Mouse (Mus musculus) embryonic fibroblast, embryonic 13.5 days (primary cell): ENCODE data around the gene Galnt15. TPM values are rescaled to one million over a fixed set of nuclear protein-coding genes. Genes with fewer than 3 reads are reported as not detected.

Experiments
- H3K27ac ChIP-seq: 2 replicates; pipeline ENCODE4 v1.5.1; 2012; ENCODE audit warnings: low read length, control low read depth, inconsistent platforms; ENCODE audit not compliant: insufficient read depth
- H3K4me1 ChIP-seq: 2 replicates; pipeline ENCODE4 v1.6.1; 2011; ENCODE audit warnings: low read length; ENCODE audit not compliant: control insufficient read depth, insufficient read depth
- H3K4me3 ChIP-seq: 2 replicates; pipeline ENCODE4 v1.5.1; 2011; ENCODE audit warnings: mild to moderate bottlenecking, control low read depth, low read length; ENCODE audit not compliant: insufficient read depth
- CTCF ChIP-seq: IDR thresholded peaks from 2 replicates; pipeline ENCODE4 v1.5.1; 2011; ENCODE audit warnings: mild to moderate bottlenecking, control low read depth, low read length, moderate library complexity, borderline replicate concordance; ENCODE audit not compliant: insufficient read depth
- POLR2A ChIP-seq: IDR thresholded peaks from 2 replicates; pipeline ENCODE4 v1.6.1; 2011; ENCODE audit warnings: low read depth, mild to moderate bottlenecking, control low read depth, low read length, moderate library complexity
- polyA plus RNA-seq: library from polyadenylated mRNA; stranded (reverse); fragments of >200 nt; gene quantifications from 2 replicates; pipeline ENCODE4 v1.2.4, GENCODE M21; 2011; ENCODE audit warnings: low read depth; ENCODE audit not compliant: missing spikeins, insufficient read length

The Galnt15 gene
- polyA plus RNA-seq, 1 experiment = not detected

GRCm38 (mm10) chr14:32015131-32015770 is 13.5 kb upstream of the Galnt15 start:
- no peak overlapping the region for H3K4me3 ChIP-seq
- peaks cover 31% of the 10 kb centered on the region for H3K4me1 ChIP-seq
- no peak for TF ChIP-seq POLR2A
- no peak for TF ChIP-seq CTCF
- peak overlapping the region; percentile 21 for H3K27ac ChIP-seq

GRCm38 (mm10) chr14:32016466-32016865 is 12.3 kb upstream of the Galnt15 start:
- Histone ChIP-seq H3K4me1 (peaks cover 30% of the 10 kb centered on the region), H3K4me3 (no peak overlapping the region), H3K27ac (no peak overlapping the region)
- TF ChIP-seq POLR2A (no peak), CTCF (no peak)

- Histone ChIP-seq H3K4me3 (no peak overlapping the region), H3K27ac (no peak overlapping the region), H3K4me1 (peaks cover 28% of the 10 kb centered on the region)
- TF ChIP-seq POLR2A = no peak
- no peak for TF ChIP-seq CTCF
These were observed 11.9 kb upstream of the Galnt15 start for GRCm38 (mm10) chr14:32016921-32017320.

DNA sequence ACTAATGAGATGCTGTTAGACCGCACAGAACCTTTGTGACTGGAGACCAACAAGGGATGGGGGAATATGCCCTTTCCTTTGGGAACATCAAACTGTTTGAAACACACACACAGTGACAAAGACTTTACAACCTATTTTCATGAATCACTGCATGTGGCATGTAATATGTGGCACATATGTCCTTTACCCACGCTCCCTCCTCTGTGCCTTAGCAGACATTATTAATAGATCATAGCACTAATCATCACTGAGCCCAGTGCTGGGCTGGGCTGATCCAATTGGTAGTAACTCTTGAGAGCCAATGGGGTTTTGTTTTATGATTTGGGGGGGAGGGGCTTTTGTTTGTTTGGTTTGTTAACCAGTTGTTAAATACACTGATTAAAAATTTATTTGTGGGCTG is 11.3 kb upstream of the Galnt15 start:
- no peak overlapping the region for H3K4me3 ChIP-seq
- no peak for TF ChIP-seq CTCF
- no peak for TF ChIP-seq POLR2A
- H3K27ac ChIP-seq = no peak overlapping the region
- peaks cover 24% of the 10 kb centered on the region for H3K4me1 ChIP-seq

DNA sequence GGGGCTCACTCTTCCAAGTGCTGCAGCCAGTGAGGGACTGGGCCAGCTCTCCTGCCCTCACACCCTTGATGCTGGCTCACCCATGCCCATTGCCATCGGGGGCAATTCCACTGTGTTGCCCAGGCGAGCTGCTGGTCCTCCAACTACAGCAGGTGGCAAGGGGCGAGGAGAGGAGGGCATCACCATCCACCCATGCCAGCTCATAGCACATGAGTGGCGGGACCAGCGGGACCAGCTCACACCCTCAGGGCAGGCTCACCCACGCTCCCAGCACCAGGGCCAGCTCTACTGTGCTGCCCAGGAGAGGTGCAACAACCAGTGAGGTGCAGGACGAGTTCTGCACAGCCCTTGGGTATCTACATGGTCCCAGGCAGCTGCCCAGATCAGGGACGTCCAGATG is 9.7 kb upstream of the Galnt15 start:
- H3K27ac ChIP-seq = no peak overlapping the region
- H3K4me3 ChIP-seq = no peak overlapping the region
- H3K4me1 ChIP-seq = peaks cover 19% of the 10 kb centered on the region
- TF ChIP-seq CTCF (no peak), POLR2A (no peak)

DNA sequence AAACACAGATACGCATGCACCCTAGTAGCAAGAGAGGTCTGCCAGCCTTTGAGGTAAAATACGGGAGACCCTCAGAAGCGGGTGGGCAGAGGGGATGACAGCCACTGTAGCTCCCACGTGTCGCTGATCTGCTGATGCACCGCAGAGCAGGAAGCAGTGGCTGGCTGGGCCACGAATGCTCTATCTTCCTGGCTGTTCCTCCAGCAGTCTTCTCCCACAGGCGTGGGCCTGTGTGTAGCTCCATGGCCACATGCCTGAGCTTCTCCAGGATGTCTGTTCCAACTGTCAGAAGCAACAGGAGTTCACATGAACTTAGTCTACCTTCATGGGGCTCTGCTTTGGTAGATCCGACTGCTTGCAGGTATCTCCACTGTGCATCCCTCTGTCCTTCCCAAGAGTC is 6.8 kb upstream of the Galnt15 start:
- Histone ChIP-seq H3K27ac (no peak overlapping the region), H3K4me3 (no peak overlapping the region), H3K4me1 (no peaks in the 10 kb centered on the region)
- TF ChIP-seq CTCF = no peak

DNA sequence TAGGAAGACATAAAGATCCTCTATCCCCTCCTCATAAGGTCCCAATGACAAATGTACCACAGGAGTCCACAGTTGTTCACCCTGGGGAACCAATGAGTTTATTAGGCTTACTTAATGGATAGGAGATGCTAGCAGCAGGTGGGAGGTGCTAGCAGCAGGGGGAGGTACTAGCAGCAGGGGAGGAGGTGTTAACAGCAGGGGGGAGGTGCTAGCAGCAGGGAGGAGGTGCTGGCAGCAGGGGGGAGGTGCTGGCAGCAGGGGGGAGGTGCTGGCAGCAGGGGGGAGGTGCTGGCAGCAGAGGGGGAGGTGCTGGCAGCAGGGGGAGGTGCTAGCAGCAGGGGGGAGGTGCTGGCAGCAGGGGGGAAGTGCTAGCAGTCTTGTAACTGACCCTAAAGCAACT is 6.3 kb upstream of the Galnt15 start:
- H3K4me1 ChIP-seq = no peaks in the 10 kb centered on the region
- no peak overlapping the region for H3K4me3 ChIP-seq
- TF ChIP-seq POLR2A (no peak), CTCF (no peak)
- H3K27ac ChIP-seq = no peak overlapping the region

DNA sequence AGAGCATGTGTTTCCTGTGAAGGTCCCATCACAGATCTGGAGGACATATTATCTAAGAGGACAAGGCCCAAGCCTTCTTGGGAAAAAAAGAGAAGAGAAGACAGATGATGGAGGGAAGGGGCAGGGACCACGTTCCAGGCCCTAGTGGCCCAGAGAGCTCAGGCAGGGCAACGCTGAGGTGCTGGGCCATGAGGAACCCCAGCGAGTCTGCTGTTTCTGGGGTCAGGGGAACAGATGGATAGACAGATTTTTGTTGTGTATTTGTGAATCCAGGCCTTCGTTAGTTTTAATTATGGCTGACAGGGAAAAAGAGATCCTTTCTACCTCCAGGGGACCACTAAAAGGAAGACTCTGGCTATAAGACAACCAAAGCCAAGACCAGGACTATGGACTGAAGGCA is 4.9 kb upstream of the Galnt15 start:
- no peak for TF ChIP-seq CTCF
- TF ChIP-seq POLR2A = no peak

DNA sequence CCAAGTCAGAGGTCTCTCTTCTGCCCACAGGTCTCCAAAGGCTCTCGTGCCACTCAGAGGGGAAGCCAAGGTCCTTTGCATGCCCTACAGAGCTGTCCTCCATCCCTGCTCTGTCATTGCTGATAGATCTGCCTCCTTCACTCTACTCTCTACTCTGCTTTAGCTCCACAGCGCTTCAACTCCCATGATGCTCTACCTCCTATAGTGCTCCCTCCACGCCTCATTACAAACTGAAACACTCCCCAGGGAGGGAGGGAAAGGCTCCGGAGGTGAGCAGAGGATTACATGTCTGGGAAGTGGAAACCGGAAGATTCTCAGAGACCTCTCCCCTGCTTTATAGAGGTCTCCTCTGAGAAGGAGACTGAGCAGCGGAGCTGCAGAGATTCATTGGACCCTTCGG is 1.6 kb upstream of the Galnt15 start:
- Histone ChIP-seq H3K4me1 (peaks cover 4% of the 10 kb centered on the region; the same call in 1 of the 2 replicates), H3K4me3 (no peak overlapping the region), H3K27ac (no peak overlapping the region)
- TF ChIP-seq CTCF (no peak), POLR2A (no peak)

More for the DNA sequence above, 4.9 kb upstream of the Galnt15 start:
- Histone ChIP-seq H3K27ac (no peak overlapping the region), H3K4me3 (no peak overlapping the region), H3K4me1 (peaks cover 4% of the 10 kb centered on the region; the same call in 1 of the 2 replicates)

- peaks cover 4% of the 10 kb centered on the region; the same call in 1 of the 2 replicates for H3K4me1 ChIP-seq
- no peak overlapping the region for H3K27ac ChIP-seq
- H3K4me3 ChIP-seq = no peak overlapping the region
- TF ChIP-seq CTCF (no peak), POLR2A (no peak)
These were observed 713 bp downstream of the Galnt15 start for GRCm38 (mm10) chr14:32029411-32029992.

- no peak for TF ChIP-seq CTCF
- no peak overlapping the region for H3K4me3 ChIP-seq
- H3K4me1 ChIP-seq = peaks cover 4% of the 10 kb centered on the region; the same call in 1 of the 2 replicates
- no peak overlapping the region for H3K27ac ChIP-seq
These were observed 1.3 kb downstream of the Galnt15 start for GRCm38 (mm10) chr14:32030073-32030472.
